Mouse (Mus musculus): ENCODE measurements at regions not wholly inside any gene's neighbourhood (a gene's known extent, or its start where the extent isn't known, plus 50 kb on each side); places are given as distances from the start of the nearest gene placed in this dataset.
A peak's percentile ranks its signal among the peaks of the same experiment; 100 is the strongest.
"Not testable (repeated sequence)": the region's sequence is repeated elsewhere in the genome, so short reads cannot be mapped to it uniquely, and the experiment has no call there.

- Histone ChIP-seq H3K27me3 (ENCODE audit: insufficient read depth, low read length) (no peaks in the 10 kb centered on the region), H3K4me3 (replicated peaks; ENCODE audit: low read length) (no peak overlapping the region), H3K4me1 (replicated peaks; ENCODE audit: low read depth, low read length) (no peaks in the 10 kb centered on the region), H3K9me3 (ENCODE audit: low read length) (0 out of 2 replicates have a peak, but pooled peaks cover 5% of the 10 kb centered on the region), H3K36me3 (ENCODE audit: insufficient read depth, low read length) (no peaks in the 10 kb centered on the region)
- TF ChIP-seq POU5F1 (IDR thresholded peaks at IDR 0.05; ENCODE audit: borderline replicate concordance, low read length): no peak
- TF ChIP-seq CTCF (conservative IDR thresholded peaks at IDR 0.05; ENCODE audit: low read length): no peak
- TF ChIP-seq NANOG (IDR thresholded peaks at IDR 0.05; ENCODE audit: borderline replicate concordance, low read length): no peak
Measured at GRCm38 (mm10) chr13:18651658-18652057, 65.4 kb upstream of the Vps41 start.

GRCm38 (mm10) chr13:18614763-18615616 is 102.1 kb upstream of the Vps41 start:
- no peaks in the 10 kb centered on the region for H3K9me3 ChIP-seq (ENCODE audit: low read length)
- peak overlapping the region; percentile 70 for H3K4me3 ChIP-seq (replicated peaks; ENCODE audit: low read length)
- no peaks in the 10 kb centered on the region for H3K36me3 ChIP-seq (ENCODE audit: insufficient read depth, low read length)
- TF ChIP-seq NANOG (IDR thresholded peaks at IDR 0.05; ENCODE audit: borderline replicate concordance, low read length) (no peak), CTCF (conservative IDR thresholded peaks at IDR 0.05; ENCODE audit: low read length) (no peak), POU5F1 (IDR thresholded peaks at IDR 0.05; ENCODE audit: borderline replicate concordance, low read length) (no peak)
- peaks cover 34% of the 10 kb centered on the region for H3K4me1 ChIP-seq (replicated peaks; ENCODE audit: low read depth, low read length)
- H3K27me3 ChIP-seq (ENCODE audit: insufficient read depth, low read length): no peaks in the 10 kb centered on the region

- Histone ChIP-seq H3K4me1 (replicated peaks; ENCODE audit: low read depth, low read length) (peaks cover 55% of the 10 kb centered on the region), H3K9me3 (ENCODE audit: low read length) (no peaks in the 10 kb centered on the region), H3K27me3 (ENCODE audit: insufficient read depth, low read length) (peaks cover 9% of the 10 kb centered on the region; the same call in 1 of the 2 replicates), H3K36me3 (ENCODE audit: insufficient read depth, low read length) (no peaks in the 10 kb centered on the region), H3K4me3 (replicated peaks; ENCODE audit: low read length) (no peak overlapping the region)
- TF ChIP-seq CTCF (conservative IDR thresholded peaks at IDR 0.05; ENCODE audit: low read length) (no peak), NANOG (IDR thresholded peaks at IDR 0.05; ENCODE audit: borderline replicate concordance, low read length) (no peak)
Measured at GRCm38 (mm10) chr13:18580718-18581550, 136.2 kb upstream of the Vps41 start.

GRCm38 (mm10) chr13:18576016-18576415 is 141.1 kb upstream of the Vps41 start:
- H3K36me3 ChIP-seq (ENCODE audit: insufficient read depth, low read length): no peaks in the 10 kb centered on the region
- TF ChIP-seq NANOG (IDR thresholded peaks at IDR 0.05; ENCODE audit: borderline replicate concordance, low read length) (no peak), POU5F1 (IDR thresholded peaks at IDR 0.05; ENCODE audit: borderline replicate concordance, low read length) (no peak), CTCF (conservative IDR thresholded peaks at IDR 0.05; ENCODE audit: low read length) (no peak)
- H3K4me3 ChIP-seq (replicated peaks; ENCODE audit: low read length): peak overlapping the region; percentile 37
- H3K9me3 ChIP-seq (ENCODE audit: low read length): no peaks in the 10 kb centered on the region
- peaks cover 5% of the 10 kb centered on the region; the same call in 1 of the 2 replicates for H3K27me3 ChIP-seq (ENCODE audit: insufficient read depth, low read length)
- H3K4me1 ChIP-seq (replicated peaks; ENCODE audit: low read depth, low read length): peaks cover 54% of the 10 kb centered on the region

- H3K36me3 ChIP-seq (ENCODE audit: insufficient read depth, low read length): no peaks in the 10 kb centered on the region
- H3K9me3 ChIP-seq (ENCODE audit: low read length): no peaks in the 10 kb centered on the region
- TF ChIP-seq CTCF (conservative IDR thresholded peaks at IDR 0.05; ENCODE audit: low read length) (no peak), POU5F1 (IDR thresholded peaks at IDR 0.05; ENCODE audit: borderline replicate concordance, low read length) (peak; percentile 57; the same call in 1 of the 2 replicates), NANOG (IDR thresholded peaks at IDR 0.05; ENCODE audit: borderline replicate concordance, low read length) (peak; percentile 82)
- H3K4me3 ChIP-seq (replicated peaks; ENCODE audit: low read length): no peak overlapping the region
- H3K4me1 ChIP-seq (replicated peaks; ENCODE audit: low read depth, low read length): peaks cover 50% of the 10 kb centered on the region
- 0 out of 2 replicates have a peak, but pooled peaks cover 2% of the 10 kb centered on the region for H3K27me3 ChIP-seq (ENCODE audit: insufficient read depth, low read length)
Measured at GRCm38 (mm10) chr13:18575599-18575998, 141.5 kb upstream of the Vps41 start.

GRCm38 (mm10) chr13:18542032-18542431 is 144.5 kb upstream of the Pou6f2 start:
- not testable (repeated sequence) for H3K4me1 ChIP-seq (replicated peaks; ENCODE audit: low read depth, low read length); H3K4me3 ChIP-seq (replicated peaks; ENCODE audit: low read length)

GRCm38 (mm10) chr13:18530509-18530908 is 133.0 kb upstream of the Pou6f2 start:
- H3K27me3 ChIP-seq (ENCODE audit: insufficient read depth, low read length): no peaks in the 10 kb centered on the region
- H3K9me3 ChIP-seq (ENCODE audit: low read length): no peaks in the 10 kb centered on the region
- no peaks in the 10 kb centered on the region for H3K36me3 ChIP-seq (ENCODE audit: insufficient read depth, low read length)
- no peak overlapping the region for H3K4me3 ChIP-seq (replicated peaks; ENCODE audit: low read length)
- no peak for TF ChIP-seq CTCF (conservative IDR thresholded peaks at IDR 0.05; ENCODE audit: low read length)
- no peaks in the 10 kb centered on the region for H3K4me1 ChIP-seq (replicated peaks; ENCODE audit: low read depth, low read length)

More at GRCm38 (mm10) chr13:18542032-18542431, 144.5 kb upstream of the Pou6f2 start:
- not testable (repeated sequence) for H3K36me3 ChIP-seq (ENCODE audit: insufficient read depth, low read length); H3K27me3 ChIP-seq (ENCODE audit: insufficient read depth, low read length); H3K9me3 ChIP-seq (ENCODE audit: low read length)

GRCm38 (mm10) chr13:18498159-18498558 is 100.7 kb upstream of the Pou6f2 start:
- H3K27me3 ChIP-seq (ENCODE audit: insufficient read depth, low read length): no peaks in the 10 kb centered on the region
- H3K9me3 ChIP-seq (ENCODE audit: low read length): peaks cover 8% of the 10 kb centered on the region
- no peaks in the 10 kb centered on the region for H3K36me3 ChIP-seq (ENCODE audit: insufficient read depth, low read length)
- TF ChIP-seq CTCF (conservative IDR thresholded peaks at IDR 0.05; ENCODE audit: low read length) (no peak), POU5F1 (IDR thresholded peaks at IDR 0.05; ENCODE audit: borderline replicate concordance, low read length) (no peak), NANOG (IDR thresholded peaks at IDR 0.05; ENCODE audit: borderline replicate concordance, low read length) (no peak)
- peaks cover 17% of the 10 kb centered on the region for H3K4me1 ChIP-seq (replicated peaks; ENCODE audit: low read depth, low read length)
- no peak overlapping the region for H3K4me3 ChIP-seq (replicated peaks; ENCODE audit: low read length)
